Mouse (Mus musculus) heart, embryonic 14.5 days (tissue): ENCODE measurements around the gene Eri2. TPM values are rescaled to one million over a fixed set of nuclear protein-coding genes. Genes with fewer than 3 reads are reported as not detected.
"Not testable (repeated sequence)": the region's sequence is repeated elsewhere in the genome, so short reads cannot be mapped to it uniquely, and the experiment has no call there.

Source experiments
- ATAC-seq: fragments of 200-750 bp; cut with Nextera tagmentation; 2 replicates; pipeline ENCODE4 v1.8.0; 2017; ENCODE audit warnings: low read depth, moderate TSS enrichment; ENCODE audit not compliant: insufficient number of reproducible peaks, insufficient read depth, low FRiP score
- H3K27ac ChIP-seq, 2 experiments: fragments of 200-500 bp in 1 of 2; fragments of 300-500 bp in 1 of 2; sonication (generic) in 1 of 2; replicated peaks in 1 of 2; 2 replicates each; pipeline ENCODE4 v1.5.1; 2012 to 2014; ENCODE audit warnings: low read depth in 2 of 2, low read length in 2 of 2, control low read depth in 1 of 2, mild to moderate bottlenecking in 1 of 2, mixed read lengths in 1 of 2; ENCODE audit not compliant: control insufficient read depth in 1 of 2, insufficient read depth in 1 of 2
- H3K27me3 ChIP-seq: fragments of 300-500 bp; sonication (generic); 2 replicates; pipeline ENCODE4 v1.6.1; 2014; ENCODE audit warnings: mild to moderate bottlenecking, low read length, control low read depth; ENCODE audit not compliant: control insufficient read depth, insufficient read depth
- H3K36me3 ChIP-seq: fragments of 300-500 bp; sonication (generic); 2 replicates; pipeline ENCODE4 v1.6.1; 2014; ENCODE audit warnings: mild to moderate bottlenecking, control low read depth, low read length, mixed read lengths; ENCODE audit not compliant: control insufficient read depth, insufficient read depth
- H3K4me1 ChIP-seq, 2 experiments: fragments of 200-500 bp in 1 of 2; fragments of 300-500 bp in 1 of 2; sonication (generic) in 1 of 2; 2 replicates each; pipeline ENCODE4 v1.6.1; 2012 to 2014; ENCODE audit warnings: low read length in 2 of 2, control low read depth in 1 of 2, mixed read lengths in 1 of 2; ENCODE audit not compliant: control insufficient read depth in 2 of 2, insufficient read depth in 2 of 2
- H3K4me2 ChIP-seq: fragments of 300-500 bp; sonication (generic); 2 replicates; pipeline ENCODE4 v1.6.1; 2014; ENCODE audit warnings: mild to moderate bottlenecking, low read length
- H3K4me3 ChIP-seq, 2 experiments: fragments of 200-500 bp in 1 of 2; fragments of 300-500 bp in 1 of 2; sonication (generic) in 1 of 2; 2 replicates each; pipeline ENCODE4 v1.5.1; 2012 to 2014; ENCODE audit warnings: low read length in 2 of 2, mild to moderate bottlenecking in 2 of 2, control low read depth in 1 of 2, low read depth in 1 of 2, moderate library complexity in 1 of 2; ENCODE audit not compliant: control insufficient read depth in 1 of 2, insufficient read depth in 1 of 2
- H3K9ac ChIP-seq: fragments of 300-500 bp; sonication (generic); 2 replicates; pipeline ENCODE4 v1.6.1; 2014; ENCODE audit warnings: mild to moderate bottlenecking, low read length
- H3K9me3 ChIP-seq: fragments of 300-500 bp; sonication (generic); 2 replicates; pipeline ENCODE4 v1.6.1; 2016; ENCODE audit warnings: low read length, control low read depth; ENCODE audit not compliant: control insufficient read depth
- WGBS: fragments of 180-500 bp; shearing (Covaris S2); extraction: QIAGEN DNeasy Blood & Tissue Kit; methylation state at CpG from one replicate; pipeline ENCODE4 v1.1.7; 2014; 5-methylcytosine and 5-hydroxymethylcytosine counted together
- polyA plus RNA-seq: library from polyadenylated mRNA; unstranded; fragments of >200 nt; fragmentation: Nextera tagmentation; extraction: Ambion mirVana; gene quantifications from 2 replicates; pipeline ENCODE4 v1.2.1, GENCODE M21; 2014

Gene Eri2
- polyA plus RNA-seq, 1 experiment from 2014 or later, result 14.4 TPM

GRCm38 (mm10) chr7:119739798-119740468, 53.9 kb downstream of the Eri2 start:
- not testable (repeated sequence) for H3K9ac ChIP-seq, ATAC-seq, H3K27ac ChIP-seq

DNA sequence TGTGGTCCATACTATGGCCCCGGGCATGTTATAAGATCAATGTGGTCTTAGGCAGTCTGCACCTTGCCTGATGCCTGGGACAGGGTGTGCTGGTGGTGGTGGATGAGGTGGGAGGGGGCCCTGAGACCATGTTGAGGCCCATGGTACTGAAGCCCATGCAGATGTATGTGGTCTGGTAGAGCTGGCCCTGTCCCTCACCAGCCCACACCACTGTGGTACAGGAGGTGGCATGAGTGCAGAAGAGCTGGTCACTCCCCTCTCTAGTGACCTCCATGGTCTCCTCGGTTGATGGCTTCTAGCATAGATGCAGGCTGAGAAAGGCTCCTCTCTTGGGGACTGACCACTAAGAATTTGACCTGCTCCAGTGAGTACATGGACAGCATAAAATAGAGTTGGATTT, 55.0 kb downstream of the Eri2 start:
- H3K9me3 ChIP-seq, result no peaks in the 10 kb centered on the region
- H3K27ac ChIP-seq, result no peak overlapping the region
- H3K4me3 ChIP-seq, result no peak overlapping the region
- H3K4me1 ChIP-seq, result no peaks in the 10 kb centered on the region
- H3K4me2 ChIP-seq, result no peak overlapping the region
- no peak overlapping the region for H3K9ac ChIP-seq
- no peaks in the 10 kb centered on the region for H3K36me3 ChIP-seq
- H3K27me3 ChIP-seq, result no peaks in the 10 kb centered on the region; the same call in 1 of the 2 replicates
- no peak for ATAC-seq
- WGBS, result 80% methylated on average over 2 of the region's 2 CpGs

More at GRCm38 (mm10) chr7:119739798-119740468, 53.9 kb downstream of the Eri2 start:
- WGBS, result 2% methylated on average over 24 of the region's 44 CpGs
- H3K36me3 ChIP-seq, H3K4me1 ChIP-seq, H3K9me3 ChIP-seq, H3K27me3 ChIP-seq: not testable (repeated sequence)
- Histone ChIP-seq H3K4me2 (peak overlapping the region; percentile 61), H3K4me3 (peak overlapping the region; percentile 34 to 39)

GRCm38 (mm10) chr7:119731262-119731661, 62.6 kb downstream of the Eri2 start:
- H3K36me3 ChIP-seq, ATAC-seq: not testable (repeated sequence)
- 73% methylated on average over 4 of the region's 4 CpGs for WGBS

DNA sequence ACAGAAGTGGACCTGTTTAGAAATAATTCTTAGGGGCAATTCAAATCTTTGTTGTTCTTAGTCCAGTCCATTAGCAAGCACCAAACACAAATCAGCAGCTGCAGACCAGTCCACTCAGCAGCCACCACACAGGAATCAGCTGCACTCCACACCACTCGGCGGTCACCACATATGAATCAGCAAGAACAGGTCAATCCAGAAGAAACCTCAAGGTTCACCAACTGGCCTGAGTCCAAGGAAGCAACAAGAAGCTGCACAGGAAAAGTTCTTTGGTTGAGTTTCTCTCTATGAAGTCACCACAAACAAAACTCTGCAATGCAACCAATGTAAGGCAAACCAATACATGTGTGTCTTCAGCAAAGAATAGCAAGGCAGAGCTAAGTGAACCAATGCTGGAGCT, 66.2 kb downstream of the Eri2 start:
- no peak overlapping the region for H3K4me2 ChIP-seq
- no peak overlapping the region for H3K27ac ChIP-seq
- no peak overlapping the region for H3K9ac ChIP-seq
- no peaks in the 10 kb centered on the region for H3K4me1 ChIP-seq
- H3K27me3 ChIP-seq, result no peaks in the 10 kb centered on the region
- H3K36me3 ChIP-seq, result no peaks in the 10 kb centered on the region
- no peaks in the 10 kb centered on the region for H3K9me3 ChIP-seq
- H3K4me3 ChIP-seq, result no peak overlapping the region
- 77% methylated on average over 2 of the region's 2 CpGs for WGBS
- ATAC-seq, result no peak

More at GRCm38 (mm10) chr7:119731262-119731661, 62.6 kb downstream of the Eri2 start:
- not testable (repeated sequence) for H3K4me2 ChIP-seq, H3K27me3 ChIP-seq, H3K9ac ChIP-seq, H3K4me3 ChIP-seq, H3K9me3 ChIP-seq, H3K27ac ChIP-seq, H3K4me1 ChIP-seq

DNA sequence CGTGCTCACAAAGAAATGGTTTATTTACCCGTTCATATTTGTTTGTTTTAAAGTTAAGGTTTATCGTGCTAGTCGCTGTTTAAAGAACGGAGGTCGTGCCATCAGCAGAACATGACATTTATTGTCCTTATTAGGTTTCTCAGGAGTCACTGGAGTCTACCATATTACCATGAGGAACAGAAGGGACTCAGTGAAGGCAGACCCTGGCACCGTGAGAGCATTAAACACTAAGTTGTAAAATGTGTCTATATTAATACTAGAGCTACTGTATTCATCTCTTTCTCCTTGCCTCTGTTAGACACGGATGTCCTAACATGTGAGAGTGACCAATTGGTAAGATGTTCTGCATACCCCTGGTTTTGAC, 72.9 kb downstream of the Eri2 start:
- peaks cover 0 to 5% of the 10 kb centered on the region in 2 experiments; a peak in 1 of 4 replicates for H3K4me1 ChIP-seq
- peak overlapping the region; percentile 80 for H3K4me2 ChIP-seq
- WGBS, result 12% methylated on average over 8 of the region's 8 CpGs
- H3K36me3 ChIP-seq, result peaks cover 32% of the 10 kb centered on the region
- no peak for ATAC-seq
- H3K9me3 ChIP-seq, result no peaks in the 10 kb centered on the region
- H3K27me3 ChIP-seq, result no peaks in the 10 kb centered on the region
- H3K4me3 ChIP-seq, result peak overlapping the region; percentile 94 to 97
- H3K9ac ChIP-seq, result peak overlapping the region; percentile 93
- 0 out of 4 replicates have a peak overlapping the region, but pooled peaks of 1 of the 2 experiments have one; percentile 56 for H3K27ac ChIP-seq

GRCm38 (mm10) chr7:119720253-119720946, 73.5 kb downstream of the Eri2 start, which contains the start of gene Thumpd1:
Gene Thumpd1, minus strand, starts transcription at chr7:119720798.
- Histone ChIP-seq H3K27me3 (no peaks in the 10 kb centered on the region), H3K4me3 (peak within 1 kb of the TSS; percentile 94 to 97), H3K36me3 (peaks cover 37% of the 10 kb centered on the region), H3K9me3 (no peaks in the 10 kb centered on the region), H3K9ac (peak within 1 kb of the TSS; percentile 93), H3K4me2 (peak within 1 kb of the TSS; percentile 80), H3K27ac (peak within 1 kb of the TSS; percentile 36 to 56), H3K4me1 (peaks cover 0 to 5% of the 10 kb centered on the region in 2 experiments; a peak in 1 of 4 replicates)
- ATAC-seq, result peak; percentile 91
- under 1% methylated on average over 60 of the region's 60 CpGs for WGBS
